ENCODE assay signal across 21 mouse cellular contexts in the genomic region with DNA sequence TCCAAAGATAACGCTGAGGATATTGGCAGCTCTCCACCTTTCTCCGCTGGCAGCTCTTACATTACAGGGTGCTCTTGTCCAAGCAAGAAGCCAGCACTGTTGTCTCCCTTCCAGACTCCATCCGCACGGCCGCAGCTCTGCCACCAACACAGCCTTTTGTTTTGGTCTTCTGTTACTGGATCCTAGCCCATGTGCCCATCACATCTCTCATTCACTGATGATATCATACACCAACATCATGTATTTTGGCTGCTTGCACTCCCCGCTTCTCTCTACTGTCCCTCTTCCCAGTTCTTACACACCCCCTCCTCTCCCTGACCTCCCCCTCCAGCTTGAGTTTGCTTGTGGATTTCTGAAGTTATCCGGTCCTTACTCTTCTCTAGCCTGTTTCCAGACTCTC. TPM values are rescaled to one million over a fixed set of nuclear protein-coding genes. Genes with fewer than 3 reads are reported as not detected.
A peak's percentile ranks its signal among the peaks of the same experiment; 100 is the strongest.
DNase-seq lines count a peak whose midpoint lies in the region; ATAC-seq and TF ChIP-seq lines count a peak whose summit lies in the region.
"Had no signal": no experiment of that assay in that cellular context is flagged by ENCODE, and none has a peak within 500 bp of the region (broad histone marks: within the 10 kb centered on the region; RNA-seq: fewer than 3 reads in every experiment).

No protein-coding gene starts in this region.

- H3K27me3 ChIP-seq in kidney, embryonic 16.5 days (ENCODE audit: insufficient read depth, low read length), result no peaks in the 10 kb centered on the region
- no peaks in the 10 kb centered on the region for H3K27me3 ChIP-seq in lung, embryonic 15.5 days
- H3K27me3 ChIP-seq: limb, embryonic 12.5 days; liver, embryonic 13.5 days; neural tube, embryonic 15.5 days had no signal

- H3K36me3 ChIP-seq in kidney, embryonic 16.5 days (ENCODE audit: insufficient read depth, low read length), result no peaks in the 10 kb centered on the region
- no peaks in the 10 kb centered on the region for H3K36me3 ChIP-seq in lung, embryonic 15.5 days
- H3K36me3 ChIP-seq: limb, embryonic 12.5 days; liver, embryonic 13.5 days; neural tube, embryonic 15.5 days had no signal

- no peak for TF ChIP-seq POLR2A in brain, embryonic 14.5 days (IDR thresholded peaks at IDR 0.05; ENCODE audit: borderline replicate concordance, extremely low read depth, insufficient read depth, insufficient read length, poor library complexity, severe bottlenecking)

- no peaks in the 10 kb centered on the region for H3K9me3 ChIP-seq in kidney, embryonic 16.5 days (ENCODE audit: low read length)
- H3K9me3 ChIP-seq in lung, embryonic 15.5 days, result no peaks in the 10 kb centered on the region
- H3K9me3 ChIP-seq: limb, embryonic 12.5 days; liver, embryonic 13.5 days; neural tube, embryonic 15.5 days had no signal

- peaks cover 29% of the 10 kb centered on the region for H3K4me1 ChIP-seq in kidney, embryonic 16.5 days (ENCODE audit: insufficient read depth, low read length)
- peaks cover 43% of the 10 kb centered on the region for H3K4me1 ChIP-seq in lung, embryonic 15.5 days

- 87% methylated on average over 7 of the region's 7 CpGs for WGBS in kidney, embryonic 16.5 days
- WGBS in lung, embryonic 15.5 days, result 51% methylated on average over 7 of the region's 7 CpGs

- peak; percentile 76; the same call in 1 of the 2 replicates for ATAC-seq in frontal cortex, adult (ENCODE audit: low TSS enrichment)
- no peak for ATAC-seq in kidney, embryonic 16.5 days (ENCODE audit: low FRiP score, low TSS enrichment)
- ATAC-seq in lung, embryonic 15.5 days (ENCODE audit: borderline replicate concordance, extremely low read depth, low FRiP score, low TSS enrichment), result peak; percentile 60; the same call in 1 of the 2 replicates

- no peak for TF ChIP-seq CTCF in brain, embryonic 14.5 days (IDR thresholded peaks at IDR 0.05; ENCODE audit: borderline replicate concordance, extremely low read depth, insufficient read depth, insufficient read length)

- no peak overlapping the region for H3K4me3 ChIP-seq in kidney, embryonic 16.5 days (ENCODE audit: low read length)
- H3K4me3 ChIP-seq in lung, embryonic 15.5 days, result no peak overlapping the region
- H3K4me3 ChIP-seq: erythroblast, embryonic 14.5 days; limb, embryonic 12.5 days; liver, embryonic 13.5 days; myocyte; neural tube, embryonic 15.5 days had no signal

- H3K4me2 ChIP-seq in kidney, embryonic 16.5 days (replicated peaks; ENCODE audit: low read depth, low read length), result no peak overlapping the region
- H3K4me2 ChIP-seq in lung, embryonic 15.5 days, result no peak overlapping the region
- H3K4me2 ChIP-seq: hindbrain, embryonic 14.5 days; limb, embryonic 12.5 days; liver, embryonic 13.5 days; neural tube, embryonic 15.5 days had no signal

- no peak for DNase-seq in frontal cortex, postnatal 25 days (ENCODE audit: low spot score in 2 of 2)
- no peak for DNase-seq in kidney, postnatal 36 days
- DNase-seq in brain, embryonic 14.5 days (ENCODE audit: low read depth), result peak; percentile 67
- no peak for DNase-seq in thymus, postnatal 0 days (ENCODE audit: low spot score)
- no peak for DNase-seq in gastrocnemius, postnatal 14 days
- DNase-seq: adrenal gland, adult 2 months; cerebellum, adult 18-20 months; heart, postnatal 14 days; kidney, adult 11 months; liver, embryonic 13.5 days; midbrain, embryonic 14.5 days; right cerebral cortex, postnatal 4 days; thymus, postnatal 14 days had no signal

- intact Hi-C loops in gastrocnemius, postnatal 14 days (cut with DNase I; ENCODE audit: low total_unique reads), result no loop called here

- H3K9ac ChIP-seq in kidney, embryonic 16.5 days (replicated peaks; ENCODE audit: low read length), result no peak overlapping the region
- no peak overlapping the region for H3K9ac ChIP-seq in lung, embryonic 15.5 days
- H3K9ac ChIP-seq: hindbrain, embryonic 14.5 days; limb, embryonic 12.5 days; liver, embryonic 13.5 days; neural tube, embryonic 15.5 days had no signal

- 0 out of 2 replicates have a peak overlapping the region, but pooled peaks have one; percentile 30 for H3K27ac ChIP-seq in kidney, embryonic 16.5 days (ENCODE audit: low read length)
- peak overlapping the region; percentile 17; the same call in 1 of the 2 replicates for H3K27ac ChIP-seq in lung, embryonic 15.5 days
- H3K27ac ChIP-seq: hindbrain, embryonic 14.5 days; liver, embryonic 13.5 days; neural tube, embryonic 15.5 days had no signal

RNA-seq across cellular contexts. Expression of gene Mest, which starts 6.6 kb away (rescaled TPM):
- 2,098 and 2,228 TPM in 2 replicates for polyA plus RNA-seq in kidney, embryonic 16.5 days (2015; fragmentation: Nextera tagmentation; extraction: Ambion mirVana)
- 533 and 604 TPM in 2 replicates for polyA plus RNA-seq in brain, embryonic 14.5 days (2012; rRNA removed)
- 1,436 and 1,497 TPM in 2 replicates for polyA plus RNA-seq in lung, embryonic 15.5 days (2015; fragmentation: Nextera tagmentation; extraction: Ambion mirVana)
- polyA plus RNA-seq in thymus, postnatal 0 days (2015; fragmentation: Nextera tagmentation; extraction: Ambion mirVana), result 55.0 and 63.2 TPM in 2 replicates
- total RNA-seq in gastrocnemius, postnatal 14 days (2021), result 100 to 1,000 TPM in 1 of 2 experiments, 10 to 100 TPM in 1; 64.5 to 101 TPM

RNA-seq across cellular contexts. Expression of gene Cep41, which starts 23.2 kb away (rescaled TPM):
- polyA plus RNA-seq in kidney, embryonic 16.5 days (2015; fragmentation: Nextera tagmentation; extraction: Ambion mirVana), result 20.6 and 21.6 TPM in 2 replicates
- polyA plus RNA-seq in brain, embryonic 14.5 days (2012; rRNA removed), result 16.1 and 19.5 TPM in 2 replicates
- 12.1 and 13.0 TPM in 2 replicates for polyA plus RNA-seq in lung, embryonic 15.5 days (2015; fragmentation: Nextera tagmentation; extraction: Ambion mirVana)
- polyA plus RNA-seq in thymus, postnatal 0 days (2015; fragmentation: Nextera tagmentation; extraction: Ambion mirVana), result 14.1 and 15.0 TPM in 2 replicates
- 1 to 10 TPM; 1.3 to 2.1 TPM for total RNA-seq in gastrocnemius, postnatal 14 days (2021)
